Mouse (Mus musculus) heart, embryonic 12.5 days (tissue): Measurements from ENCODE around the gene Nucks1. TPM values are rescaled to one million over a fixed set of nuclear protein-coding genes. Genes with fewer than 3 reads are reported as not detected.
A peak's percentile ranks its signal among the peaks of the same experiment; 100 is the strongest.

Experiments
- ATAC-seq: fragments of 200-750 bp; cut with Nextera tagmentation; 2 replicates; pipeline ENCODE4 v1.8.0; 2017; ENCODE audit warnings: moderate TSS enrichment, moderate library complexity; ENCODE audit not compliant: insufficient number of reproducible peaks, low FRiP score
- H3K27ac ChIP-seq: fragments of 300-500 bp; sonication (generic); 2 replicates; pipeline ENCODE4 v1.5.1; 2016; ENCODE audit warnings: mild to moderate bottlenecking, moderate library complexity; ENCODE audit not compliant: poor library complexity, severe bottlenecking
- H3K27me3 ChIP-seq: fragments of 300-500 bp; sonication (generic); replicated peaks from 2 replicates; pipeline ENCODE4 v1.6.1; 2016; ENCODE audit warnings: mild to moderate bottlenecking, moderate library complexity
- H3K36me3 ChIP-seq: fragments of 300-500 bp; sonication (generic); 2 replicates; pipeline ENCODE4 v1.6.1; 2016; ENCODE audit warnings: mild to moderate bottlenecking, moderate library complexity
- H3K4me1 ChIP-seq: fragments of 300-500 bp; sonication (generic); replicated peaks from 2 replicates; pipeline ENCODE4 v1.6.1; 2016; ENCODE audit warnings: mild to moderate bottlenecking
- H3K4me2 ChIP-seq: fragments of 300-500 bp; sonication (generic); 2 replicates; pipeline ENCODE4 v1.6.1; 2016; ENCODE audit warnings: mild to moderate bottlenecking, moderate library complexity
- H3K4me3 ChIP-seq: fragments of 300-500 bp; sonication (generic); 2 replicates; pipeline ENCODE4 v1.5.1; 2016; ENCODE audit warnings: mild to moderate bottlenecking
- H3K9ac ChIP-seq: fragments of 300-500 bp; sonication (generic); 2 replicates; pipeline ENCODE4 v1.6.1; 2016; ENCODE audit warnings: mild to moderate bottlenecking, moderate library complexity
- H3K9me3 ChIP-seq: fragments of 300-500 bp; sonication (generic); replicated peaks from 2 replicates; pipeline ENCODE4 v1.6.1; 2016; ENCODE audit warnings: mild to moderate bottlenecking, moderate library complexity
- WGBS: fragments of 180-500 bp; shearing (Covaris S2); methylation state at CpG from one replicate; pipeline ENCODE4 v1.1.7; 2016; 5-methylcytosine and 5-hydroxymethylcytosine counted together
- polyA plus RNA-seq: library from polyadenylated mRNA; unstranded; fragments of >200 nt; fragmentation: Nextera tagmentation; extraction: Ambion mirVana; gene quantifications from 2 replicates; pipeline ENCODE4 v1.2.1, GENCODE M21; 2016

The Nucks1 gene
- polyA plus RNA-seq, 1 experiment from 2014 or later: 72.9 TPM

- 0 out of 2 replicates have a peak, but pooled peaks have one; percentile 44 for ATAC-seq
- H3K9ac ChIP-seq: no peak overlapping the region
- no peak overlapping the region for H3K4me2 ChIP-seq
- no peaks in the 10 kb centered on the region for H3K9me3 ChIP-seq
- no peaks in the 10 kb centered on the region for H3K36me3 ChIP-seq
- no peaks in the 10 kb centered on the region for H3K27me3 ChIP-seq
- 13% methylated on average over 5 of the region's 5 CpGs for WGBS
- no peaks in the 10 kb centered on the region for H3K4me1 ChIP-seq
- H3K27ac ChIP-seq: no peak overlapping the region
- no peak overlapping the region for H3K4me3 ChIP-seq
Measured at GRCm38 (mm10) chr1:131982907-131983306, 72.6 kb downstream of the Nucks1 start.

- Histone ChIP-seq H3K4me3 (no peak overlapping the region), H3K27me3 (no peaks in the 10 kb centered on the region), H3K4me1 (no peaks in the 10 kb centered on the region), H3K27ac (no peak overlapping the region), H3K4me2 (no peak overlapping the region), H3K36me3 (no peaks in the 10 kb centered on the region), H3K9ac (no peak overlapping the region), H3K9me3 (no peaks in the 10 kb centered on the region)
- no peak for ATAC-seq
- WGBS: 86% methylated on average over 2 of the region's 2 CpGs
Measured at GRCm38 (mm10) chr1:131983806-131984205, 73.5 kb downstream of the Nucks1 start.

Other genes starting within 250 kb of the Nucks1 start
- gene Rab7b, start 221.8 kb upstream of the Nucks1 start, polyA plus RNA-seq: 0.68 and 1.5 TPM in 2 replicates
- gene Slc26a9, start 166.5 kb upstream of the Nucks1 start, polyA plus RNA-seq: 0.04 and 0.05 TPM in 2 replicates
- gene Pm20d1, start 113.2 kb upstream of the Nucks1 start, polyA plus RNA-seq: 1.3 and 1.7 TPM in 2 replicates
- gene Slc41a1, start 83.0 kb upstream of the Nucks1 start, polyA plus RNA-seq: 7.8 and 10.2 TPM in 2 replicates
- 12.4 and 13.2 TPM in 2 replicates for gene Rab29, start 43.3 kb upstream of the Nucks1 start, polyA plus RNA-seq
- 1.7 and 2.0 TPM in 2 replicates for gene Slc45a3, start 52.4 kb downstream of the Nucks1 start, polyA plus RNA-seq
- 19.9 and 21.0 TPM in 2 replicates for gene Elk4, start 97.1 kb downstream of the Nucks1 start, polyA plus RNA-seq
- 18.1 and 19.3 TPM in 2 replicates for gene Mfsd4a, start 157.5 kb downstream of the Nucks1 start, polyA plus RNA-seq
- gene Cdk18, start 229.2 kb downstream of the Nucks1 start, polyA plus RNA-seq: 3.7 and 4.8 TPM in 2 replicates